Mouse (Mus musculus) thymus, adult 2 months (tissue): ENCODE measurements around the gene Cacna2d3. TPM values are rescaled to one million over a fixed set of nuclear protein-coding genes. Genes with fewer than 3 reads are reported as not detected.

Experiments
- DNase-seq: peaks from one replicate; pipeline ENCODE4 v3.0.0; 2021
- H3K27ac ChIP-seq: fragments of 200-500 bp; 2 replicates; pipeline ENCODE4 v1.5.1; 2012; ENCODE audit warnings: low read length, control low read depth; ENCODE audit not compliant: control insufficient read depth, insufficient read depth
- H3K27me3 ChIP-seq: fragments of 200-500 bp; 2 replicates; pipeline ENCODE4 v1.6.1; 2012; ENCODE audit warnings: mild to moderate bottlenecking, low read length, moderate library complexity, mixed read lengths; ENCODE audit not compliant: control insufficient read depth, insufficient read depth
- H3K36me3 ChIP-seq: fragments of 200-500 bp; 2 replicates; pipeline ENCODE4 v1.6.1; 2012; ENCODE audit warnings: mild to moderate bottlenecking, low read length, moderate library complexity; ENCODE audit not compliant: control insufficient read depth, insufficient read depth
- H3K4me1 ChIP-seq: fragments of 200-500 bp; replicated peaks from 2 replicates; pipeline ENCODE4 v1.6.1; 2012; ENCODE audit warnings: low read length; ENCODE audit not compliant: control insufficient read depth, insufficient read depth
- H3K4me3 ChIP-seq: fragments of 200-500 bp; 2 replicates; pipeline ENCODE4 v1.5.1; 2012; ENCODE audit warnings: mild to moderate bottlenecking, low read length, control low read depth, moderate library complexity; ENCODE audit not compliant: control insufficient read depth, insufficient read depth
- CTCF ChIP-seq: fragments of 200-500 bp; IDR thresholded peaks from 2 replicates; pipeline ENCODE4 v1.5.1; 2012; ENCODE audit warnings: mild to moderate bottlenecking, control low read depth, low read length, moderate library complexity, borderline replicate concordance; ENCODE audit not compliant: control insufficient read depth, poor library complexity, insufficient read depth; ENCODE audit errors: extremely low read depth
- POLR2A ChIP-seq: fragments of 200-500 bp; IDR thresholded peaks from 2 replicates; pipeline ENCODE4 v1.6.1; 2012; ENCODE audit warnings: mild to moderate bottlenecking, low read length, control low read depth, moderate library complexity; ENCODE audit not compliant: control insufficient read depth, poor library complexity, insufficient read depth; ENCODE audit errors: extremely low read depth
- WGBS: fragments of 180-500 bp; shearing (Covaris S2); methylation state at CpG from one replicate; pipeline ENCODE4 v1.1.7; 2018; 5-methylcytosine and 5-hydroxymethylcytosine counted together
- polyA plus RNA-seq: library from polyadenylated mRNA; depleted of rRNA; stranded (reverse); fragments of >200 nt; gene quantifications from 2 replicates; pipeline ENCODE4 v1.2.3, GENCODE M21; 2012

Gene Cacna2d3
- polyA plus RNA-seq, 1 experiment, result 0.08 TPM

DNA sequence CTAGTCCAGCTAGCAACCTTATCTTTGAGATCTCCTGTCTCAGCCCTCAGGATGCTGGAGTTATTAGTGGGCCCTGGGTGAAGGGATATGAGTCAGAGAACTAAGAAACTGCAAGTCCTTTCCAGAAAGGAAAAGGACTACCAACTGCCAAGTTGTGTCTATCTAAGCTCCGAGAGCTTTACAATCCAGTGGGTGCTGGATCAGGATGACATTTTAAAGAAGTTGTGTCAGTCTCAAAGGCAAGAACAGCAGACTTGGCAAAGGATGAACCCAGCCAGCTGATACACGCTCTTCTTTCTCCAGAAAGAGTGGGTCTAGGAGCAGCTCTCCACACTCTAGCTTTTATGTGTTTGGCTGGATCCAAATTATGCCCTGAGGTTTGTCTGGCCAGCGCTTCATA lies 530.2 kb downstream of the Cacna2d3 start:
- DNase-seq, result no peak
- TF ChIP-seq CTCF (no peak), POLR2A (no peak)
- Histone ChIP-seq H3K4me1 (no peaks in the 10 kb centered on the region), H3K4me3 (no peak overlapping the region), H3K27ac (no peak overlapping the region), H3K36me3 (no peaks in the 10 kb centered on the region), H3K27me3 (no peaks in the 10 kb centered on the region)
- 80% methylated on average over 3 of the region's 3 CpGs for WGBS

DNA sequence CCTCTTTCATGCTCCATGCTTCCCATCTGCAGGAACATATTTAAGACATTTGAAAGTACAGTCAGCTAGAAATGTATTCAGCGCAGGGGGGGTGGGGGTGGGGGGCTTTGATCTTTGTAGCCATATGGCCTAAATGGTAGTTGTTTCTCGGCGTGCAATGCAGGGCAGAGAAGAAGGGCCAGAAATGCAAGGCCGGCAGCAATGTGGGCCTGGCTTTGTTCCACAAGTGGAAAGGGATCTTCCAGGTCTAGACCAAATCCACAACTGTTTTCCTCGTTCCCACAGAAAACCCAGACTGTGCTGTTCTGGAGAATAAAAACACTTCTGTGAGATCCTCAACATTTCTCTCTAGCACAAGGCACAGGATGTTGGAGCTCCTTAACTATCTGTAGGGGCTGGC lies 537.9 kb downstream of the Cacna2d3 start:
- no peak for DNase-seq
- H3K27ac ChIP-seq, result no peak overlapping the region
- H3K4me1 ChIP-seq, result no peaks in the 10 kb centered on the region
- H3K27me3 ChIP-seq, result no peaks in the 10 kb centered on the region
- H3K36me3 ChIP-seq, result no peaks in the 10 kb centered on the region
- H3K4me3 ChIP-seq, result no peak overlapping the region
- WGBS, result 88% methylated on average over 5 of the region's 5 CpGs
- TF ChIP-seq POLR2A, result no peak

DNA sequence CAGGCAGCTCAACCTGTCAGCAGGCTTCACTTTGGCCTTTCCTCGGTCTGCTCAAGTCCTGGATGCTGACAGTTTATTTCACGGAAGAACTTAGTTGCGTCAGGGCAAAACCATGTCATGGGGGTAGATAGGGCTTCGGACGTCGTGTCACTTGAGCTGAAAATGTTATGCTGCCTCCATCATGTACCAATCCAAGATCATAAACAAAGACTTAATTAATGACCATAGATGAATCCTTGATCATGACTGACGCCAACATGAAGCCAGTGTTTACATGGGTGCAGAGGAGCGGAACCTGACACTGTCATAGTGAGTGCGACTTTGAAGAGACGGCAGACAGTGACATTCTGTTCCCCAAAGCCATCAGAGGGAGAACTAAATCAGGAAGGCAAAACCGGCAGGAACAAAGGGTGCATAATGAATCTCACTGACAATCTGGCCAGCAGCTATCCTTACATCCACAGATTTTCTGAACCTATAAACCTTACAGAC lies 542.2 kb downstream of the Cacna2d3 start:
- H3K4me1 ChIP-seq, result no peaks in the 10 kb centered on the region

DNA sequence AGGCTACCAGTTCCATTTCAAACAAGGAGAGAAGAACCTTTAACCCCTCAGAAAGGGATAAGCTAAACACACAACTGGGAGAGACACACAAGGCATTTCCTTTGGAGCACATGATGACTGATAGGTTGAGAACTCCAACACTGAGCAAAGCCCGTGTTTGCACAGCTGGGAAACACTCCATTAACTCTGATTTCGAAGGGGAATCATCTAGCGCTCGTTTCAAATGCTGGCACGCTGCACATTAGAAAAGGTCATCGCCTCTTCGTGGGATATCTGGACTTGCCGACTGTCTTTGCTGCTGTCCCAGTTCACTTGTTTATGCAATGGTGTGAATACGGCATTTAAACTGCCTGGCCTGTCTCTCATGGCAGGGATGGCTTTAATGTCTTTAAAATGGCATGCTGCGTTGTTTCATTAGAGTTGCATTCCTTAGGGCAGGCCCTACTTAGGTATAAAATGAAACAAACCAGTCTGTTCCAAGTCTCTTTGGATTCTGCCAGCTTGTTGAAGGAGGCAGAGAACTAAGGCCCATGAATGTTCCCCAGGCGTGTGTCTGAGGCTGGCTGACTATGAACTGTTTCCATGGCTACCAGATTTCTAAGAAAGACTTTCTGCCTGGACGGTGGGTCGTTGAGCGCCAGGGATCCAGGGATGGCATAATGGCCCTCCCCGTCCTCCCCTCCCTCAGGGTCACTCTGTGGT lies 542.8 kb downstream of the Cacna2d3 start:
- TF ChIP-seq CTCF (no peak), POLR2A (no peak)
- no peaks in the 10 kb centered on the region for H3K27me3 ChIP-seq
- no peak overlapping the region for H3K27ac ChIP-seq
- H3K36me3 ChIP-seq, result no peaks in the 10 kb centered on the region
- 83% methylated on average over 15 of the region's 15 CpGs for WGBS
- no peak for DNase-seq
- no peaks in the 10 kb centered on the region for H3K4me1 ChIP-seq
- H3K4me3 ChIP-seq, result no peak overlapping the region

More for the DNA sequence above, 542.2 kb downstream of the Cacna2d3 start:
- DNase-seq, result no peak
- 95% methylated on average over 11 of the region's 11 CpGs for WGBS
- Histone ChIP-seq H3K27ac (no peak overlapping the region), H3K27me3 (no peaks in the 10 kb centered on the region), H3K36me3 (no peaks in the 10 kb centered on the region), H3K4me3 (no peak overlapping the region)
- no peak for TF ChIP-seq POLR2A
- TF ChIP-seq CTCF, result no peak

DNA sequence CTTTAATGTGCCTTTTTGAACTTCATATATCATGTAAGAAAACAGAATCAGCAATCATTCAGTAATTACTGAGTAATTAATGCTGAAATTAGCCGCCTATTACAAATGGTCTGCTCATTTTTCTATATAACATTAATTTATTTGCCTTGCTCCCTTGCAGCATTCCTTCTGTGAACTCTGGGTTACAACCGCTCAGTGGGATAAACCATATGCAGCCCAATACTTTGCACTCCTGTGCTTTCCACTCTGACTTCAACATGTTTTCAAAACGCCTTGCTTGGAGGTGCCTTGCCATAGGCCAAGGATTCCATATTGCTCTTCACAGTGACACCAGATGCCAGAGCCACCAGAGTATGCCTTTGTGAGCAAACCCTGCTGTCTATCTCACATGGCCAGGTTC lies 546.9 kb downstream of the Cacna2d3 start:
- 92% methylated on average over 3 of the region's 3 CpGs for WGBS
- Histone ChIP-seq H3K4me1 (no peaks in the 10 kb centered on the region), H3K27me3 (no peaks in the 10 kb centered on the region), H3K27ac (no peak overlapping the region), H3K4me3 (no peak overlapping the region), H3K36me3 (no peaks in the 10 kb centered on the region)
- DNase-seq, result no peak
- TF ChIP-seq POLR2A, result no peak
- no peak for TF ChIP-seq CTCF

DNA sequence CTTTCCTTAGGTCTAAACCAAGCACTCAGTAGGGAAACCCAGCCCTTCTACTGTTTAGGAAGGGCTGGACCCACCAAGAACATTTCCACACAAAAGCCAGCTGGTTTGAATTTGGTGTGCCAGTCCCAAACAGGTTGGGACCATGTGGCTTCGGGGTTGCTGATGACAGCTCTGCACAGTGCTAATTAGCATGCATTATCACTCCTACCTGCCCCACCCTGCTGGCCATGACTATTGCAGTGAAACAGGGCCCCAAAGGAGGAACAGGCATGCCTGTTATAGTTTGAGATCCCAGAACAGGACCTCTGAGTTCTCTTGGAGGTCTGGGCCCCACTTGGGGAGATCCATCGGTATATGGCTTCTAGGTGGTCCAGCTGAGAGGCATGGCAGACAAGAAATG lies 549.5 kb downstream of the Cacna2d3 start:
- DNase-seq, result no peak
- no peaks in the 10 kb centered on the region for H3K4me1 ChIP-seq
- TF ChIP-seq CTCF (no peak), POLR2A (no peak)
- no peak overlapping the region for H3K27ac ChIP-seq
- no peaks in the 10 kb centered on the region for H3K27me3 ChIP-seq
- H3K4me3 ChIP-seq, result no peak overlapping the region
- WGBS, result 75% methylated on average over 2 of the region's 2 CpGs
- no peaks in the 10 kb centered on the region for H3K36me3 ChIP-seq

DNA sequence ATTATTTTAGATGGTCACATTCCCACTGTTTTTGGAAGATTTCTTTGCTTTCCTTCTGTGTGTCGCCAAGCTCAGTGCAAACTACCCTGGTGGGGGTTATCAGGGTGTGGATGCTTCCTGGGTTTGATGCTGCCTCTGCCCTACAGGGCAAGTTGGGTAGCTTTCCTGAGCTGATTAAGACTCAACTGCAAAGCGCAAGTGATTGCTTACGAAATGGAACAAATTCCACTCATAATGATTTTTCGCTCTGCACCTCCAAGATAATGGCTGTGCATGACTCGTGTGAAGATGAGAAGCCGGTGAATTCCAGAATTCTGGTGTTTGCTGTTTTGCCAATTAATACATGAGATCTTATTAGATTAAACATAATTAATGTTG lies 557.0 kb downstream of the Cacna2d3 start:
- no peak for DNase-seq
- H3K4me3 ChIP-seq, result no peak overlapping the region
- H3K4me1 ChIP-seq, result no peaks in the 10 kb centered on the region
- TF ChIP-seq POLR2A (no peak), CTCF (no peak)
- H3K27me3 ChIP-seq, result no peaks in the 10 kb centered on the region
- H3K36me3 ChIP-seq, result no peaks in the 10 kb centered on the region
- no peak overlapping the region for H3K27ac ChIP-seq
- 86% methylated on average over 6 of the region's 6 CpGs for WGBS
